9 mouse cellular contexts compared by ENCODE assay signal in the genomic region with DNA sequence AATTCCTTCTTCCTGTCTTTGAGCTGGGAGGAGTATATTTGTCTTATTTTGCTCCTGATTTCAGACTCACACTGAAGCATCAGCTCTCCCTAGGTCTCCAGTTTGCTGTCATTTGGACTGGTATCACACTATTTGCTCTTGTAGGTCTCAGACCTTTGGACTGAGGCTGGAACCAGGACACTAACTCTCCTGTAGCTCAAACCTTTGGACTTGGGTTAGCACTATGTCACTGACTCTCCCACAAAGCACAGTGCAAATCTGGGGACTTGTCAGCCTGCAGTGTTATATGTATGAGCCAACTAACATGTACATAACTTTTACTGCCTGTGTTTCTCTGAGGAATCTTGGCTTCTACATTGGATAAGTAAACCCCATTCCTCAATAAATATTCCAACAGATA. TPM values are rescaled to one million over a fixed set of nuclear protein-coding genes. Genes with fewer than 3 reads are reported as not detected.
A peak's percentile ranks its signal among the peaks of the same experiment; 100 is the strongest.
DNase-seq lines count a peak whose midpoint lies in the region; ATAC-seq lines count a peak whose summit lies in the region.
"Had no signal": no experiment of that assay in that cellular context is flagged by ENCODE, and none has a peak within 500 bp of the region (broad histone marks: within the 10 kb centered on the region; RNA-seq: fewer than 3 reads in every experiment).

No protein-coding gene starts in this region.

- peaks cover 5% of the 10 kb centered on the region; the same call in 1 of the 2 replicates for H3K27me3 ChIP-seq in heart, embryonic 16.5 days (ENCODE audit: control insufficient read depth, insufficient read depth, low read length)
- H3K27me3 ChIP-seq in liver, embryonic 11.5 days (replicated peaks; ENCODE audit: control insufficient read depth, insufficient read depth, low read length), result peaks cover 8% of the 10 kb centered on the region

- no peaks in the 10 kb centered on the region for H3K36me3 ChIP-seq in heart, embryonic 16.5 days (ENCODE audit: control insufficient read depth, insufficient read depth)
- H3K36me3 ChIP-seq in liver, embryonic 11.5 days (ENCODE audit: control insufficient read depth, insufficient read depth, low read length), result no peaks in the 10 kb centered on the region

- no peak for ATAC-seq in heart, embryonic 16.5 days (replicated peaks; ENCODE audit: extremely low read depth, insufficient read depth, low FRiP score)
- ATAC-seq in liver, embryonic 11.5 days (replicated peaks; ENCODE audit: low FRiP score), result no peak
- ATAC-seq: forebrain, embryonic 13.5 days had no signal

- H3K4me3 ChIP-seq in heart, embryonic 16.5 days (ENCODE audit: low read length), result no peak overlapping the region
- no peak overlapping the region for H3K4me3 ChIP-seq in liver, embryonic 11.5 days (ENCODE audit: low read depth, low read length)

- 0 out of 2 replicates have a peak overlapping the region, but pooled peaks have one; percentile 35 for H3K27ac ChIP-seq in heart, embryonic 16.5 days (ENCODE audit: low read length)
- H3K27ac ChIP-seq in liver, embryonic 11.5 days (ENCODE audit: low read depth, low read length), result peak overlapping the region; percentile 25; the same call in 1 of the 2 replicates

- H3K9me3 ChIP-seq in heart, embryonic 16.5 days (replicated peaks; ENCODE audit: control insufficient read depth, low read length), result no peaks in the 10 kb centered on the region
- H3K9me3 ChIP-seq in liver, embryonic 11.5 days (ENCODE audit: control insufficient read depth, low read length), result no peaks in the 10 kb centered on the region
- H3K9me3 ChIP-seq: forebrain, embryonic 13.5 days had no signal

- no peak for DNase-seq in heart, postnatal 25 days (ENCODE audit: low spot score)
- DNase-seq in thymus, postnatal 25 days, result peak; percentile 5
- no peak for DNase-seq in thymus, postnatal 10 days (ENCODE audit: low spot score in 2 of 2)
- no peak for DNase-seq in liver, embryonic 11.5 days (ENCODE audit: low spot score)
- no peak for DNase-seq in spleen, adult 18-20 months
- no peak for DNase-seq in c-Kit-positive CD71-positive TER-119-positive erythroid progenitor cells, embryonic 14.5 days (ENCODE audit: low spot score)
- DNase-seq in cerebellum, adult 9-10 months, result no peak

- intact Hi-C loops in heart, postnatal 25 days (cut with DNase I), result no loop called here

- no peak overlapping the region for H3K4me2 ChIP-seq in heart, embryonic 16.5 days (ENCODE audit: low read depth, low read length)
- H3K4me2 ChIP-seq in liver, embryonic 11.5 days, result peak overlapping the region; percentile 10; the same call in 1 of the 2 replicates

- no peak overlapping the region for H3K9ac ChIP-seq in heart, embryonic 16.5 days (ENCODE audit: low read length)
- no peak overlapping the region for H3K9ac ChIP-seq in liver, embryonic 11.5 days (ENCODE audit: low read depth, low read length)

- peaks cover 8% of the 10 kb centered on the region for H3K4me1 ChIP-seq in heart, embryonic 16.5 days (ENCODE audit: control insufficient read depth, insufficient read depth, low read length)
- no peaks in the 10 kb centered on the region for H3K4me1 ChIP-seq in liver, embryonic 11.5 days (replicated peaks; ENCODE audit: control insufficient read depth, insufficient read depth, low read length)

RNA-seq across cellular contexts. Expression of gene Ddx3x, which starts 36.2 kb away (rescaled TPM):
- 75.3 and 78.0 TPM in 2 replicates for polyA plus RNA-seq in heart, embryonic 16.5 days (2015; fragmentation: Nextera tagmentation; extraction: Ambion mirVana)
- total RNA-seq in heart, postnatal 25 days (2021), result 100 to 1,000 TPM; 104 to 181 TPM
- polyA plus RNA-seq in liver, embryonic 11.5 days (2014; fragmentation: Nextera tagmentation; extraction: Ambion mirVana), result 136 and 150 TPM in 2 replicates
